Mouse (Mus musculus): ENCODE data around the gene Dnajc6. TPM values are rescaled to one million over a fixed set of nuclear protein-coding genes. Genes with fewer than 3 reads are reported as not detected.

The Dnajc6 gene
- 2.4 and 22.6 TPM in 2 replicates for polyA plus RNA-seq (2012; ENCODE audit: low replicate concordance)

GRCm38 (mm10) chr4:101496534-101497237 is at the start of gene Dnajc6:
Dnajc6 (plus strand) TSS chr4:101496648.

GRCm38 (mm10) chr4:101647196-101647905 is 150.9 kb downstream of the Dnajc6 start, which contains the start of gene Leprot:
Leprot (plus strand) TSS chr4:101647718.

Other genes with a start within 250 kb of the Dnajc6 start
- 325 and 526 TPM in 2 replicates for gene Jak1, start 231.4 kb upstream of the Dnajc6 start, polyA plus RNA-seq (2012; ENCODE audit: low replicate concordance)
- 0.16 and 3.2 TPM in 2 replicates for gene Ak4, start 77.4 kb upstream of the Dnajc6 start, polyA plus RNA-seq (2012; ENCODE audit: low replicate concordance)
- gene Leprot, start 151.1 kb downstream of the Dnajc6 start, polyA plus RNA-seq (2012; ENCODE audit: low replicate concordance) = 3.2 and 16.4 TPM in 2 replicates
- 0.17 and 0.23 TPM in 2 replicates for gene Lepr, start 220.8 kb downstream of the Dnajc6 start, polyA plus RNA-seq (2012; ENCODE audit: low replicate concordance)